Mouse (Mus musculus) urinary bladder, postnatal 14 days (tissue): Measurements from ENCODE around the gene Dctn3.
"Not testable (repeated sequence)": the region's sequence is repeated elsewhere in the genome, so short reads cannot be mapped to it uniquely, and the experiment has no call there.

Experiments used
- DNase-seq: peaks from one replicate; pipeline ENCODE4 v3.0.0; 2021; ENCODE audit warnings: low spot score

Dctn3 gene

GRCm38 (mm10) chr4:41722918-41723351 lies at the start of gene Dctn3:
Gene Dctn3, minus strand, starts transcription at chr4:41723170.
- peak; percentile 87 for DNase-seq

GRCm38 (mm10) chr4:41767301-41767700 lies 44.3 kb upstream of the Dctn3 start:
- DNase-seq = not testable (repeated sequence)

GRCm38 (mm10) chr4:41763176-41763575 lies 40.2 kb upstream of the Dctn3 start:
- not testable (repeated sequence) for DNase-seq

GRCm38 (mm10) chr4:41762688-41763114 lies 39.7 kb upstream of the Dctn3 start:
- DNase-seq = peak; percentile 61

DNA sequence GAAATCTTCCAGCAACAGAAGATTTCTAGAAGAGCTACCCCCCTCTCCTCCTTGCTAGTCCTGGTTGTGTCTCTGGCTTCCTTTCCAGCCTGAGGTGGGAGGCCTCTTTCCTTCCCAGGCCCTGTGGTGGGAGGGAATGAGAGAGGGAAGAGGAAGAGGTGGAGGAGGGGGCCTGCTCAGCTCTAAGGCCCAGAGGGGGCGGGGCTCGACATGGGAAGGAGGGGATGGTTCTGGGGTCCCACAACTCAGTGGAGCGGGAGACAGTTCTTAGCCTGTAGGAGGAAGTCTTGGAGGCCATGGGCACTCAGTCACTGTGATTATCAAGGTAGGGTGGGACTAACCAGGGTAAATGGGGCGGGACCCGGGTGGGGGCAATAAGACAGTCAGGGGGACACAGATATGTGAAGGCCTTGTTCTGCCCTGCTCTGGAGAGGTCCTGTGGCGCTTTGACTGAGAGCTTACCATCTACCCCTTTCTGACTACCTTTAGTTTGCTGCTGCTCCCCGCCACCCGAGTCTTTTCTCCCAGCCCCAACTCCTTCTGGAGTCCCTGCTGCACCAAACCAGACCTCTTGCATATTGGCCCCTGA lies 39.2 kb upstream of the Dctn3 start:
- DNase-seq = no peak

- no peak for DNase-seq
Observed at GRCm38 (mm10) chr4:41761680-41762079, 38.7 kb upstream of the Dctn3 start.

DNA sequence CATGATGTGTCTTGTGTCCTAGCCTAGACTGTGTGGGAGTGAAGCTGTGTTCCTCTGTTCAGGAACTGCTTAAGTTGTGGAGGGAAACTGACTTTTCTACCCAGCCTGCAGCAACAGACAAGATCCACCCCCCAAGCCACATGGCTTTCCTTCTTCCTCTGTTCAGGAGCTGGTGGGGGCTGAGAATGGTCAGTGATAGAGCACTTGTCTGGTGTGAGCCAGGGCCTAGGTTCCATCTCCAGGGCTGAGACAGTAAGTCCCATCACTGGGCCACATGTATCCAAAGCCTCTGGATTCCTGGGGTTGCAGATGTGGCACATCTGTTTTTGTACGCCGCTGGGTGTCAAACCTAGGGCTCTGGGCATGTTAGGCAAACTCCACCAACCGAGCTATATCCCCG lies 37.9 kb upstream of the Dctn3 start:
- DNase-seq = no peak

DNA sequence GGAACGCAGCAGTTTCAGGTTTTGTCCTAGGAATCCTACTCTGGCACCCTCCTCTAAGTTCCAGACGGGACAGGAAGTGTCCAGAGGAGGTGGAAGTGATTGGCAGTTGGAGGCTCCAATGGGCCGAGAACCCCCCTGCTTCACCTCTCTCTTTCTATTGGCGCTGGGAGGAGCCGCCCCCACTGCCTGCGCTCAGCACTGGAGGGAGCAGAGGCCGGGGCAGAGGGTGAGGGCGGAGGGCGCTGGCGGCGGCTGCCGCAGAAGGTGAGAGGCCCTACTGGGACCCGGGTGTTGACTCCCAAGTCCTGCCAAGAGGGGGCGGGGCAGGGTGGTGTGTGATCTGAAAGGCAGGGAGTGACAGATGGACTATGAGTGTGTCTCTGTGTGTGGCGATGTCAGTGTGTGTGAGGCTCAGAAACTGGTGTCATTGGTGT lies 37.3 kb upstream of the Dctn3 start:
- DNase-seq = peak; percentile 92

- no peak for DNase-seq
Observed at GRCm38 (mm10) chr4:41759656-41760287, 36.8 kb upstream of the Dctn3 start.

GRCm38 (mm10) chr4:41759206-41759605 lies 36.2 kb upstream of the Dctn3 start:
- DNase-seq = no peak

- no peak for DNase-seq
Observed at GRCm38 (mm10) chr4:41758701-41759100, 35.7 kb upstream of the Dctn3 start.

GRCm38 (mm10) chr4:41758021-41758420 lies 35.1 kb upstream of the Dctn3 start:
- no peak for DNase-seq

- DNase-seq = no peak
Observed at GRCm38 (mm10) chr4:41757321-41757720, 34.4 kb upstream of the Dctn3 start.

GRCm38 (mm10) chr4:41756440-41756839 lies 33.5 kb upstream of the Dctn3 start:
- no peak for DNase-seq

DNA sequence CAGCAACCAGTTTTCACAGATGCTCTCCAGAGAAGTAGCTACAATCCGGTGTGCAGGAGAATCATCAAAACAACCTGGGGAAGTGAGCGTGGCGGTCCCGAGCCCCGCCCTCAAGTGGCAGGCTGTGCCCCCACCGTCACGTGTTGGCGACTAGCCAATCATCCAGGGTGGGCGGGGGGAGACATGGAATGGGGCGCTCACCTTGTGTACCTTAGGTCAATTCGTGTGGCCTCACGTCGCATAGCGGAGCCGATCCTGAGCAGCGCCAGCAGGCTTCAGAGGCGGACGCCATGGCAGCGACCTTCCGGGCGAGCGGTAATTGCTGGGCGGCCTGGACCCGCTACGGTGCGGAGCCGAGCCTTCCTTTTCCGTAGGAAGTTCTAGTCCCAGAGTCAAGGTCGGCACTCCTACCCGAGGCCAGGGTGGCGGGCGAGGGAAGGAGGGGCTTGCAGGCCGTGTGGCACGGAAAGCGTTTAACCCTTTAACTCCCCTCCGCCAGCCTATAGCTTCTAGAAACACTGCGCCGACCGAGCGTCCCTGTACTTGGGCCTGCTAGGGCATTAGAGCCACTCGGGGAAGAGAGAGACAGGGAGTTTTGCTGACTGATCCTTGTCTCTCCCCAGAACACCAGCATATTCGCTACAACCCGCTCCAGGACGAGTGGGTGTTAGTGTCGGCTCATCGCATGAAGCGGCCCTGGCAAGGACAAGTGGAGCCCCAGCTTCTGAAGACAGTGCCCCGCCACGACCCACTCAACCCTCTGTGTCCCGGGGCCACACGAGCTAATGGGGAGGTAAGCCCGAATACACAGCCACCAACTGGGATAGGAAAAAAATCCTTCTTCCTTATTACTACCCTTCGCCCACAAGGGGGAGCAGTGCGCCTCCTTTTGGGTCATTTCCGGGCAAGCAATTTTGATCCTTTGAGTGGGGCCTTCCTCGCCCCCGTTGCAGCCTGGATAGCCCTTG lies 32.7 kb upstream of the Dctn3 start, which contains the start of gene Sigmar1:
Gene Sigmar1 (minus strand): TSS at position 820 of the 968 bp plus-strand sequence.
- DNase-seq = peak; percentile 86

DNA sequence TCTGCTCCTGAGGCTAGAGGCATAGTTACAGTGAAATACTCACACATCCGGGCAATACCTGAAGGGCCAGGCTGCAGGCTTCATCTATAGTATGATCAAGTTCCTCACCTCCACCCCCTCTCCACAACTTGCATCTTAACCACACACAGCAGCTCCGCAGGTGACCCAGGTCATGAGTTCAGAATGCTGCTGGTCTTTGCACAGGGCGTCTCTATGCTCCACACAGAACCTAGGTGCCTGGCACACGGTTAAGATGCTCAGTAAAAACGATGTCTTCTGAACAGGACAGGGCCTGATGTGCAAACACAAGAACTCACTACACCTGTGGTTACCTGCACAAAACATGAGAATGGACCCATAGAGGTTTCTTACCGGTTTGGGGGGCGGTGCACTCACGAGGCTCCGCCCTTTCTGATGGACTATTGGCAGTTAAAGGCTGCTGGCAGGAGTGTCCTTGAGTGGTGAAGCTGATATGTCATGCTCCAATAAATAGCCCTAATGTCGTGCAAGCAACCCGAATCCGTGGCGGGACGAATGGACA lies 31.9 kb upstream of the Dctn3 start, which contains the start of gene Galt:
Gene Galt (plus strand): TSS at position 432 of the 541 bp plus-strand sequence.
- peak; percentile 67 for DNase-seq

DNA sequence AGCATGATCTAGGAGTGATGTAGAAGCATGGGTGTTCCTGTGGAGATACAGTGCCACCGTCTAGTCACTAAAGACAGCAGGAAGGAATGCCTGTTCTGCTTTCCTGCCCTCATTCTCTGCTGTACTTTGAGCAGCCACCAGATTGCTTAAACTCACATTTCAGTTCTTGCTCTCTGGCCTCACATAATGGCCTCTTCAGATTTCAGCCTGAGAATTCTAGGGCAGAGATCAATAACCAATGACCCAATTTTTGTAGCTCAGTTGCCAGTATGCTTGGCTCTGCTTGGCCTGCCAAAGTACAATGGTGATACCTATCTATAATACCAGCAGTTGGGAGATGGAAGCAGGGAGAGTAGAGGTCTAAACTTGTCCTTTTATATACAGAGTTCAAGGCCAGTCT lies 22.1 kb upstream of the Dctn3 start:
- no peak for DNase-seq

DNA sequence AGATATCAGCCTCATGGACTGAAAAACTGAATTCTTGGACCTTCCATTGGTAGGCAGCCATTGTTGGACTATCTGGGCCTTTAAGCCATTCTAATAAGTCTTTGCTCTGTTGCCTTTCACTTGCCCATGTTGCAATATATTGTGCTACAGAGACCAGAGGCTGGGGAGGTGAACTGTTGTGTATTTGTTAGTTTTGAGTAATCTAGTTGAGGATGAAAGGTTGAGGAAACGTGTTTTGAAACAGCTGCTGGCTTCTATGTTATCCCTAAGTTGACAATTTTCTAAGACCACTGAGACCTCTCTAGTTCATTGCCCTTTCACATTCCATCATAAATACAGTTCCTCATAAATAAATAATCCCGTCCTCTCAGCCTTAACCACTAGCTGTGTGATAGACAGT lies 21.2 kb upstream of the Dctn3 start:
- no peak for DNase-seq

- peak; percentile 92 for DNase-seq
Observed at GRCm38 (mm10) chr4:41741158-41741560, 18.2 kb upstream of the Dctn3 start.

DNA sequence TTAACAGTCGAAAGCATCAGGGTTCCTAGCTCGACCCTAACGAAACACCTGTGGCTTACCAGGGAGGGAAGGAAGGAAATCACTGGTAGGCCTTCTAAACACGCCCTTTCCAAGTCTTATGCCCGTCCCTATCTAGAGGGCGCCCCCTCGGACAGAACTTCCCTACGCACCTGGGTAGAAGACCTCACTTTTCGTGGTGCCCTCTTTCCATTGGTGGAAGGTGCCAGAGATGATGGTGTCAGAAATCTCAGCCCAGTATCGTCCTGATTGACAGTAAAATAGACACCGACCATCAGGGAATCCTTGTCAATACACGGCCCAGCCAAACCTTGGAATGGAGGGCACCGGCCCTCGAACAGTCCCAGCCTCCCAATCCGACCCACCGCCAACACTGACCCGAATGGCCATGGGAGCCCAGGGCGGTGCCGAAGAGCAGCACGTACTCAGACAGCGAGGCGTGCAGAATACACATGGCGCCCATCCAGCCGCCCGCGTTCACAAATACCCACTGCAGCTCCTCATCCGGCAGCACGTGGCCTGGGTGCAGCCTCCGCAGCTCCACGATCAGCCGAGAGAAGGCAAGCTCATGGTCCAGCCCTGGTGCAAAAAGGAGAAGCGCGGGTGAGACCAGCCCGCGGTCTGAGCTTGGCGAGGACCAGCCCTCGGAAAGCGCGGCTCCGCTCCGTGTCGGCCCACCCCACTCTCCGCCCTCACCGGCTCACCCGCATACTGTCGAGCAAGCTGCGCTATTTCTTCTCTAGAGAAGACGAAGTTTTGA lies 17.6 kb upstream of the Dctn3 start:
- DNase-seq = no peak

GRCm38 (mm10) chr4:41739260-41739659 lies 16.3 kb upstream of the Dctn3 start:
- DNase-seq = no peak
